Mouse (Mus musculus) forebrain, embryonic 15.5 days (tissue): ENCODE results near the gene Rcor1. TPM values are rescaled to one million over a fixed set of nuclear protein-coding genes. Genes with fewer than 3 reads are reported as not detected.

Experiments used
- ATAC-seq: fragments of 200-750 bp; cut with Nextera tagmentation; replicated peaks from 2 replicates; pipeline ENCODE4 v1.8.0; 2017; ENCODE audit warnings: mild to moderate bottlenecking, moderate TSS enrichment, moderate library complexity
- H3K27ac ChIP-seq: fragments of 300-500 bp; sonication (generic); replicated peaks from 2 replicates; pipeline ENCODE4 v1.5.1; 2015; ENCODE audit warnings: mild to moderate bottlenecking, inconsistent platforms
- H3K27me3 ChIP-seq: fragments of 300-500 bp; sonication (generic); 2 replicates; pipeline ENCODE4 v1.6.1; 2015; ENCODE audit warnings: inconsistent platforms
- H3K36me3 ChIP-seq: fragments of 300-500 bp; sonication (generic); 2 replicates; pipeline ENCODE4 v1.6.1; 2015; ENCODE audit warnings: mild to moderate bottlenecking, inconsistent platforms
- H3K4me1 ChIP-seq: fragments of 300-500 bp; sonication (generic); 2 replicates; pipeline ENCODE4 v1.6.1; 2015; ENCODE audit warnings: inconsistent platforms
- H3K4me2 ChIP-seq: fragments of 300-500 bp; sonication (generic); replicated peaks from 2 replicates; pipeline ENCODE4 v1.6.1; 2015; ENCODE audit warnings: mild to moderate bottlenecking, inconsistent platforms
- H3K4me3 ChIP-seq: fragments of 300-500 bp; sonication (generic); 2 replicates; pipeline ENCODE4 v1.5.1; 2015; ENCODE audit warnings: mild to moderate bottlenecking, inconsistent platforms
- H3K9ac ChIP-seq: fragments of 300-500 bp; sonication (generic); replicated peaks from 2 replicates; pipeline ENCODE4 v1.6.1; 2015; ENCODE audit warnings: mild to moderate bottlenecking, inconsistent platforms
- H3K9me3 ChIP-seq: fragments of 300-500 bp; sonication (generic); 2 replicates; pipeline ENCODE4 v1.6.1; 2016; ENCODE audit warnings: inconsistent platforms
- WGBS: fragments of 180-500 bp; shearing (Covaris S2); methylation state at CpG from one replicate; pipeline ENCODE4 v1.1.7; 2015; ENCODE audit warnings: mixed read lengths; 5-methylcytosine and 5-hydroxymethylcytosine counted together
- polyA plus RNA-seq: library from polyadenylated mRNA; unstranded; fragments of >200 nt; fragmentation: Nextera tagmentation; extraction: Ambion mirVana; gene quantifications from 2 replicates; pipeline ENCODE4 v1.2.1, GENCODE M21; 2015

The Rcor1 gene
- polyA plus RNA-seq, 1 experiment from 2014 or later = 8.1 TPM

GRCm38 (mm10) chr12:111120976-111121645 is 82.0 kb downstream of the Rcor1 start:
- H3K27me3 ChIP-seq = no peaks in the 10 kb centered on the region
- H3K36me3 ChIP-seq = peaks cover 19% of the 10 kb centered on the region
- WGBS = 89% methylated on average over 9 of the region's 9 CpGs
- H3K9me3 ChIP-seq = no peaks in the 10 kb centered on the region
- no peak overlapping the region for H3K9ac ChIP-seq
- H3K4me1 ChIP-seq = peaks cover 8% of the 10 kb centered on the region
- H3K4me3 ChIP-seq = no peak overlapping the region
- H3K4me2 ChIP-seq = no peak overlapping the region
- H3K27ac ChIP-seq = no peak overlapping the region
- ATAC-seq = no peak

GRCm38 (mm10) chr12:111122332-111122852 is 83.2 kb downstream of the Rcor1 start:
- Histone ChIP-seq H3K4me2 (no peak overlapping the region), H3K9ac (no peak overlapping the region), H3K27ac (no peak overlapping the region), H3K9me3 (no peaks in the 10 kb centered on the region), H3K27me3 (no peaks in the 10 kb centered on the region), H3K36me3 (peaks cover 10% of the 10 kb centered on the region), H3K4me3 (no peak overlapping the region), H3K4me1 (peaks cover 8% of the 10 kb centered on the region)
- no peak for ATAC-seq

- ATAC-seq = no peak
- Histone ChIP-seq H3K27me3 (no peaks in the 10 kb centered on the region), H3K9me3 (no peaks in the 10 kb centered on the region), H3K36me3 (no peaks in the 10 kb centered on the region), H3K4me2 (no peak overlapping the region), H3K9ac (no peak overlapping the region), H3K4me1 (peaks cover 8% of the 10 kb centered on the region), H3K4me3 (no peak overlapping the region), H3K27ac (peak overlapping the region; percentile 46; the same call in 1 of the 2 replicates)
- whole genome bisulfite sequencing = 72% methylated on average over 14 of the region's 14 CpGs
Observed at GRCm38 (mm10) chr12:111124601-111125260, 85.6 kb downstream of the Rcor1 start.

- Histone ChIP-seq H3K4me1 (peaks cover 8% of the 10 kb centered on the region), H3K9ac (no peak overlapping the region), H3K4me2 (no peak overlapping the region), H3K36me3 (no peaks in the 10 kb centered on the region), H3K9me3 (no peaks in the 10 kb centered on the region), H3K27me3 (no peaks in the 10 kb centered on the region), H3K4me3 (no peak overlapping the region), H3K27ac (no peak overlapping the region)
- ATAC-seq = no peak
- WGBS = 72% methylated on average over 6 of the region's 6 CpGs
Observed at GRCm38 (mm10) chr12:111125666-111126065, 86.5 kb downstream of the Rcor1 start.

- peaks cover 17% of the 10 kb centered on the region for H3K4me1 ChIP-seq
- no peaks in the 10 kb centered on the region for H3K27me3 ChIP-seq
- H3K9ac ChIP-seq = no peak overlapping the region
- no peaks in the 10 kb centered on the region for H3K36me3 ChIP-seq
- no peak for ATAC-seq
- peak overlapping the region; percentile 85 for H3K27ac ChIP-seq
- WGBS = 70% methylated on average over 7 of the region's 7 CpGs
- H3K9me3 ChIP-seq = no peaks in the 10 kb centered on the region
- H3K4me3 ChIP-seq = no peak overlapping the region
- no peak overlapping the region for H3K4me2 ChIP-seq
Observed at GRCm38 (mm10) chr12:111134169-111134568, 95.0 kb downstream of the Rcor1 start.

- H3K27me3 ChIP-seq = no peaks in the 10 kb centered on the region
- peak overlapping the region; percentile 85 for H3K27ac ChIP-seq
- H3K36me3 ChIP-seq = no peaks in the 10 kb centered on the region
- H3K4me2 ChIP-seq = no peak overlapping the region
- peaks cover 17% of the 10 kb centered on the region for H3K4me1 ChIP-seq
- no peak overlapping the region for H3K9ac ChIP-seq
- 45% methylated on average over 19 of the region's 19 CpGs for WGBS
- no peak overlapping the region for H3K4me3 ChIP-seq
- no peaks in the 10 kb centered on the region for H3K9me3 ChIP-seq
- peak; percentile 46; the same call in 1 of the 2 replicates for ATAC-seq
Observed at GRCm38 (mm10) chr12:111134791-111135733, 95.9 kb downstream of the Rcor1 start.

- peak overlapping the region; percentile 85 for H3K27ac ChIP-seq
- H3K9me3 ChIP-seq = no peaks in the 10 kb centered on the region
- no peak overlapping the region for H3K4me3 ChIP-seq
- no peak overlapping the region for H3K9ac ChIP-seq
- no peaks in the 10 kb centered on the region for H3K36me3 ChIP-seq
- no peak for ATAC-seq
- no peak overlapping the region for H3K4me2 ChIP-seq
- peaks cover 17% of the 10 kb centered on the region for H3K4me1 ChIP-seq
- H3K27me3 ChIP-seq = no peaks in the 10 kb centered on the region
- WGBS = 56% methylated on average over 3 of the region's 3 CpGs
Observed at GRCm38 (mm10) chr12:111135953-111136352, 96.8 kb downstream of the Rcor1 start.

GRCm38 (mm10) chr12:111137079-111137478 is 97.9 kb downstream of the Rcor1 start:
- Histone ChIP-seq H3K9me3 (no peaks in the 10 kb centered on the region), H3K27ac (no peak overlapping the region), H3K9ac (no peak overlapping the region), H3K36me3 (no peaks in the 10 kb centered on the region), H3K27me3 (no peaks in the 10 kb centered on the region), H3K4me1 (peaks cover 17% of the 10 kb centered on the region), H3K4me3 (no peak overlapping the region), H3K4me2 (no peak overlapping the region)
- 58% methylated on average over 2 of the region's 2 CpGs for WGBS
- ATAC-seq = no peak

GRCm38 (mm10) chr12:111143005-111143508 is 103.9 kb downstream of the Rcor1 start:
- 6% methylated on average over 12 of the region's 12 CpGs for WGBS
- peaks cover 31% of the 10 kb centered on the region for H3K4me1 ChIP-seq
- no peaks in the 10 kb centered on the region for H3K36me3 ChIP-seq
- 0 out of 2 replicates have a peak overlapping the region, but pooled peaks have one; percentile 3 for H3K4me3 ChIP-seq
- H3K27ac ChIP-seq = peak overlapping the region; percentile 83
- no peaks in the 10 kb centered on the region for H3K27me3 ChIP-seq
- peak; percentile 75 for ATAC-seq
- H3K9me3 ChIP-seq = no peaks in the 10 kb centered on the region
- 0 out of 2 replicates have a peak overlapping the region, but pooled peaks have one; percentile 5 for H3K9ac ChIP-seq
- peak overlapping the region; percentile 33 for H3K4me2 ChIP-seq

GRCm38 (mm10) chr12:111143509-111144063 is 104.4 kb downstream of the Rcor1 start:
- peaks cover 31% of the 10 kb centered on the region for H3K4me1 ChIP-seq
- H3K27ac ChIP-seq = peak overlapping the region; percentile 83
- peak; percentile 49 for ATAC-seq
- 0 out of 2 replicates have a peak overlapping the region, but pooled peaks have one; percentile 5 for H3K9ac ChIP-seq
- no peaks in the 10 kb centered on the region for H3K27me3 ChIP-seq
- no peaks in the 10 kb centered on the region for H3K36me3 ChIP-seq
- H3K9me3 ChIP-seq = no peaks in the 10 kb centered on the region
- WGBS = 46% methylated on average over 16 of the region's 16 CpGs
- 0 out of 2 replicates have a peak overlapping the region, but pooled peaks have one; percentile 3 for H3K4me3 ChIP-seq
- H3K4me2 ChIP-seq = peak overlapping the region; percentile 33

GRCm38 (mm10) chr12:111144598-111144997 is 105.4 kb downstream of the Rcor1 start:
- H3K4me1 ChIP-seq = peaks cover 31% of the 10 kb centered on the region
- H3K36me3 ChIP-seq = no peaks in the 10 kb centered on the region
- no peak overlapping the region for H3K4me3 ChIP-seq
- H3K9ac ChIP-seq = no peak overlapping the region
- no peak overlapping the region for H3K4me2 ChIP-seq
- ATAC-seq = no peak
- no peaks in the 10 kb centered on the region for H3K9me3 ChIP-seq
- no peak overlapping the region for H3K27ac ChIP-seq
- WGBS = 89% methylated on average over 2 of the region's 2 CpGs
- no peaks in the 10 kb centered on the region for H3K27me3 ChIP-seq
